Mouse (Mus musculus): ENCODE data around the gene Stac.

The Stac gene

DNA sequence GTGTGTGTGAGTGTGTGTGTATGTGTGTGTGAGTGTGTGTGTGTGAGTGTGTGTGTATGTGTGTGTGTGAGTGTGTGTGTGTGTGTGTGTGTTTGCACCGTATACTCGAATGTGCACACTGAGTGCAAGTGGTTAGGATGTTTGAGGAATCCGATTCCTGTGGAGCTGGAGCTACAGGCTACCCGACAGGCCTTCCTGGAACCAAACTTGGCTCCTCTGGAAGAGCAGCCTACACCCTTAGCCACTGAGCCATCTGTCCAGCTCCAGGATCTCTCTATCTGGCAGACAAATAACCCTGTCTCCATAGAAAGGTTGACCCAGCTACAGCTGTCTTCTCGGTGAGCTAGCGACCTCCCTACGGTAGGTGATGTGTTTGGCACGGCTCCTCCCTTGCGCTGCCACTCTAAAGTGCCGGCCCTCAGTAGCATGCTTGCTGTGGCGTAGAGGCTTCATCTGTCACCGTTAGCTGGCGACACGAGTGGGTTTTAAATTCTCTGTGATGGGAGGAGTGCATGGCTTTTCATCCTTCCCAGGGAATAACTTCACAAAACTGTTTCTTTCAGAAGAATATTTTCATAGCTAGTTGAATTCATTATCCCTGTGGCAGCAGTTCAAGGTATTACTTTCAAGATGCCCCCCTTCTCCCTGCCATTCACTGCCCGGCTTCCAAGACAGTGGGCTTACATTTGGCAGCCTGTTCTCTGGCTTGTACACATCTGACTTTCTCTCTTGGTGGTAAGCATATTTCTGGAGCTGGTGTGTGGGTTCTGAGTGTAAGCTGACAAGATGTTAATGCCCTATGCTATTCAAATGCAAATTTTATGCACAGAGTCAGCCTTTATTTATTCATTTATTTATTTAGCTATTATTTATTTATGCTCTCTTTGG, 175.3 kb downstream of the Stac start:
- DNase-seq, result no peak
